Mouse (Mus musculus) cerebellum, postnatal 4 days (tissue): ENCODE measurements at regions not wholly inside any gene's neighbourhood (a gene's known extent, or its start where the extent isn't known, plus 50 kb on each side); places are given as distances from the start of the nearest gene placed in this dataset.

ENCODE experiments used
- DNase-seq, 2 experiments: peaks; one replicate each; pipeline ENCODE4 v3.0.0; 2022; ENCODE audit warnings: low spot score in 2 of 2, mixed read lengths in 1 of 2

- DNase-seq: no peak
Observed at GRCm38 (mm10) chr7:110679916-110680315, 52.5 kb downstream of the Adm start.

GRCm38 (mm10) chr7:110682911-110683310, 55.5 kb downstream of the Adm start:
- no peak for DNase-seq

GRCm38 (mm10) chr7:110688884-110689681, 61.6 kb downstream of the Adm start:
- DNase-seq: peak in 1 of 2 experiments; percentile 20

DNA sequence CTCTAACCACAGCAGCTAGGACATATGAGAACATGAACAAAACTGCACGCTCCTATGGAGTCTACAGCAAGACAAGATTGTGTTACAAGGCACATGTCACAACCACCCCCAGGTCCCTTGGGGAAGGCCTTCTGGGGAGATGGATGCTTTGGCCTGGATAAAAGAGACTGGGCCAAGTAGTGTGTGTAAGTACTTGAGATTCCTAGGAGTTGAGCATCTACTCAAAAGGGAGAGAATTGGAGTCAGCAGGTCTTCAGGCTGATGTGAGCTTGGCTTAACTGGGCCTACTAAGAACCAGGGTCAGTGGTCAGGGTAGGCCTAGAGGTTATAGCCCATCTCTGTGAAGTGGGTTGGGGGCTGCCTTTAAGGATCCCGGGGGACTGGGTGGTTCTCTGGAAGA, 62.8 kb downstream of the Adm start:
- DNase-seq: no peak

GRCm38 (mm10) chr7:110690856-110691255, 63.4 kb downstream of the Adm start:
- no peak for DNase-seq

DNA sequence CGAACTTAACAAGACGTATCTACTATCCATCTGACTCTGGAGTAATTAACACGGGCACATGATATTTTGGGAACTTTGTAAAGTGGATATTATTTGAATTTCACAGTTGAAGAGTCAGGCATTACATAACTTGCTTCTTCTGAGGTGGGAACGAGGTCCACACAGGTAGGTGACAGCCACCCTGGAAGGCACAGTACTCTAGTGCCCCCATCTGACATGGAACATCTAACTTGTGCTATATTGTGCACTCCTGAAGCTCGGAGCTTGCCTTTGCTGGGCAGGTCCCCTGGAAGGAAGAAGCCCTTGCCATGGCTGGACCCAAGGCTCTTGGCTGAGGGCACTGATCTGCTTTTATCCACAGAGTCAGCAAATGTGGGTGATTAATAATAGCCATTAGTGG, 66.8 kb downstream of the Adm start:
- no peak for DNase-seq

GRCm38 (mm10) chr7:110695729-110696128, 68.3 kb downstream of the Adm start:
- no peak for DNase-seq

DNA sequence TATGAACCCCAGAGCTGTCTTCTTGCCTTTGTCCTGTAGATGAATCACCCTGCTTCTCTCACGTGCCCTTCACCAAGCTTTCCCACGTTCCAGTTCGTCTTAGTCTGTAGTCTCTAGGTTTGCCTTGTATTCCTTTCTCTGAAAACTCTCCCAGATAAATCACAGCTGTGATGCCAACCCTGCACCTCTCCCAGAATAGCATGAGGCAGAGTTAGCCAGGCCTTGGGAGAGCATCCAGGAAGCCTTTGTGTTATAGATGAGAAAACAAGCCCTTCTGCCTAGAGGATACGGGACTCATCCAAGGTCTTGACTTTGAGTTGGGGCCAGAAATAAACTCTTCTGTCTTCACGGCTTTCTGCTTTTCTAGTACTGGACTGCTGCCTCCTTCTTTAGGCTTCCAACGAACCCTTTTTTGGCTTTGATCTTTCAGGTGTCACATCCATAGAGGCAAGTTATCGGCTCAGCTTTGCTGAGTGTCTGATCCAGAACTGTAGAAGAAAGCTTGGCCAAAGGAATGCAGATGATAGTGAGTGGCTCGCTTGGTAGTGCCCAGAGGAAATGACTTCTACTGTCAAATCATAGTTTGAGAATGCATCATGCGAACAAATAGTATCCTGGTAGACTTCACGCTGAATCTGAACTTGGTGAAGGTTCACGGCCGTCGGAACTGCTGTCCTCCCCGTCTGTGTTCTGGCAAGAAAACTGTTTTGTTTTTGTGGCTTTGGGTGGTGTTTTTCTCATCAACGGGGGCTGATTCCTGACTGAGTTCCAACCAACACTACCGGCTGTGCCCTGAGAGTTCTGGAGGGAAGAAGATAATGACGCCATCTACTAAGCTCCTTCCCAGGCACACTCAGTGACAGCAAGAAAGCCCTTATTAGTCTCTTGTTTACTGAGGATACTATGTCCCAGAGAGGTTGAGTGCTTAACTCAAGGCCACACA, 69.5 kb upstream of the Ampd3 start:
- no peak for DNase-seq

DNA sequence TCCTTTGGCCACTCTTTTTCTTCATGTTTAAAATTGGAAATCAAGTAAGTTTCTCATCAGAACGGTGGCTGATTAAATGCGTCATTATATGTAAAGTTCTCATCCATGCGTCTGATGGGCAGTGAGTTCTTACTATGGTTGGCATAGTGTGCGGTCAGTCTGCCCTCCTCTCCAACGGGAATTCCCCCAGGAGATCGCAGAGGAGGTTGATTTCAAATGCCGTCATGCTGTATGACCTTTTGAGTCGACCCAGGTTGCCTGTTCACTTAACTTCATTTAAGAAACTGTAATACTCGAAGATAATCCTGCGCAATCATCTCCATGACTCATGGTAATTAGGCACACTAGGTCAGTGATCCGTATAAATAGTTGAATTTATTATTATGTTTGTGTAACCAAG, 68.4 kb upstream of the Ampd3 start:
- no peak for DNase-seq

DNA sequence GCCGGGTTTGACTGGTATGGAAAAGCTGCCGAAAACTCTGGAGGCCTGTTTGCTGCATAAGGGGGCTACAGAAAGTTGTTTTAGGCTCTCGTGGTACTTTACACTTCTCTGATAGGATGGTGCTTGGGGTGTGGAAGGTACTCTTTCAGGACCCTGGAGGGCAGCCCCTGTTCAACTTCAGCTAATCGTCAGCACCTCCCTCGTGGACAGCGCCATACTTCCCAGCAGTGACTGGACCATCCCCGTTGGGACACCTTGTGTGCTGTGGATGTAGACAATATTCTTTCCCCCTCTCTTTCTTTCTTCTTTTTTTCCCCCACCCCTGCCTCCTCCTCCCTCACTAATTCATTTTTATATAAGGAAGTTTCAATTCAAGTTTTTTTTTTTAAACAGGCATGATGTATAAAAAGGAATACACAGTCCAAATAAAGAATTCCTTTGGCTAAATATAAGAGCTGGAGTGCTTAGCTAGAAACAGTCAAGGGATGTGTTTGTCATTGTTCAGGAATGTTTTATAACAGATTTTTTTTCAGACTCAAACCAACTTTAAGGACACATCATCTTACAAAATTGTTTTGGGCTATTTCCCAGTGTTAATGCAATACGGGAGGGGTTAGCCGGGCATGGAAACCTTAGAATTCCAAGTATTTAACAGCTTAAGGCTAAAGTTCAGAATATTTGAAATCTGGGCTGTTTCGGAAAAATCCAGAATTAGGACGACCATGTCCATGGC, 66.2 kb upstream of the Ampd3 start:
- DNase-seq: no peak

DNA sequence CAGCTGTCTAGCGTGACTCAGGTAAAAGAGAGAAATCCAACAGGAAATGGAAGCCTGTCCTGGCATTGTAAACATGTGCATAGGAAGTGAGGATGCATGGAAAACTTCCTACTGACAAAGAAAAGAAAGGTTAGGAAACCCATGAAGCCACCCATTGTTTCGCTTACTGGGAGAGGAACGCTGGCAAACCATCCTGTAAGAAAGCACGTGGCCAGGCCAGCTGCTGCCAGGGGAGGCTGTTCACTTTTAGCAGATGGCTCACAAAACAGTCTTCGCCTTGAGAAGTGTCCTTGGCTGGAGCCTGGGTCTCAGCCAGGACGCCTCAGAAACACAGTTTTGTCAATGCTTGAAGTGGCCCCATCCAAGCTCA, 65.6 kb upstream of the Ampd3 start:
- DNase-seq: no peak

- DNase-seq: no peak
Observed at GRCm38 (mm10) chr7:110705311-110706000, 62.5 kb upstream of the Ampd3 start.

DNA sequence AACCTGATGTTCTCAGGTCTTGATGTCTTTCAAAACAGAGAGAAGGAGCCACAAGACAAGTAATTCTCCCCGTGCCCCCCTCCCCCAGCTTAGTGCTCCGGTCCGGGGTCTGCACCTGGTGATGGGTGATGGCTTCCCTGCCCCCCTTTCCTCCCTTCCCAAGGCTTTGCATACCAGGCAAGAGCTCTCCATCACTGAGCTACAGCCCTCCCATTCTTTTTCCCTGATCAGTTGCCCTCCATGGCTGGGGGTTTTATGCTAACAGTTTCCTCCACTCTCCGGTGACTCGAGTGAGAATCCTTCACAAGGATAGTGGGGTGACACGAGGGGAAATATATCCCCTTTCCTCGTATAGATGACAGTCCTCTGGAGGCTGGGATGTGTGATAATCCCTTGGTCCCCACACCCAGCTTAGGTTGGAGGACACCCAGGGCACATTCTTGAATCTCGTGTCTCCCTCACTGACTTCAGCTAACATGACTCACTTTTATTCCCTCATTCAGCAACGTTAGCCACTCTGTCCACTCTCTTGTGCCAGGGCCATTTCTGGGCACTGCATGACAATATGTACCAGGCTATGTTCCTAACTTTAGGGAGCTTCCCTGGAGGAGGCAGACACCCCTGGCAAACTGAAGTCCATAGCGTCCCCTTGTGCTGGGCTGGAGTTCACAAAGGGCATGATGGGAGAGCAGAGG, 61.9 kb upstream of the Ampd3 start:
- no peak for DNase-seq

DNA sequence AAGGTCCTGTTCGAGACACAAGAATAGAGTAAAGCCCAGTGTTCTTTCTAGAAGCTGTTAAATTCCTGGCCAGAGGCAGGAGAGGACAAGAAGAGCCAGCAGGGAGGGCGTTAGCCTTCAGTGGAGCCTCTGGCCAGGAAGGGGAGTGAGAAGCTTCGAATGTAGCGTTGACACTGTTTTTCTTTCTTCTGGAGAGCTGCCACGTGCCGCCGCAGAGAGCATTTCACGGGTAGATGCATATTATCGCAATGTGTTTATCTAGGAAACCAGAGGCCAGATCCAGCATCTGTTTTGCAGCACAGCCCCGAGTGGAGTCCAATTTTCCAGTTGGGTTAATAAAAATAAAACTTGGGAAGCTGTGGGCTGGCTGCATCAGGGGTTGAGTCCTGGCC, 61.3 kb upstream of the Ampd3 start:
- DNase-seq: no peak

DNA sequence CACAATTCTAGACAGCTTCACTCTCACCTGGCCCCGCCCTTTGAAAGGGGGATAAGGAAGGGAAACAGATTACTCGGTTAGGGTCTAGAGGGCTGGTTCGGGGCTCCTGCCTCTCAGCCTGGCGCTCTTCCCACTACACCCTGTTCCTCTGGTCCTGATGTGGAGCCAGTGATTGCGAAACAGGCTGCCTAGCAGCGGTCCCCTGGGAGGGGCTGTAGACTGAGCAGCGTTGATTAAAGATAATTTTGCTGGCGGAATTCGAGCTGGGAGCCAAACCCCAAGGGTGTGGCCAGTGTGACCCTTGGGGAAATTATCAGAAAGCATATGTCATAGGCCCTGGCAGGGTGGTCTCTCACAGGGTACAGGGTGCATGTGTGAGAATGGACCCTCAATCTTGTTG, 59.9 kb upstream of the Ampd3 start:
- DNase-seq: no peak

- DNase-seq: no peak
Observed at GRCm38 (mm10) chr7:110708781-110709180, 59.2 kb upstream of the Ampd3 start.

- DNase-seq: no peak
Observed at GRCm38 (mm10) chr7:110709606-110710005, 58.4 kb upstream of the Ampd3 start.

DNA sequence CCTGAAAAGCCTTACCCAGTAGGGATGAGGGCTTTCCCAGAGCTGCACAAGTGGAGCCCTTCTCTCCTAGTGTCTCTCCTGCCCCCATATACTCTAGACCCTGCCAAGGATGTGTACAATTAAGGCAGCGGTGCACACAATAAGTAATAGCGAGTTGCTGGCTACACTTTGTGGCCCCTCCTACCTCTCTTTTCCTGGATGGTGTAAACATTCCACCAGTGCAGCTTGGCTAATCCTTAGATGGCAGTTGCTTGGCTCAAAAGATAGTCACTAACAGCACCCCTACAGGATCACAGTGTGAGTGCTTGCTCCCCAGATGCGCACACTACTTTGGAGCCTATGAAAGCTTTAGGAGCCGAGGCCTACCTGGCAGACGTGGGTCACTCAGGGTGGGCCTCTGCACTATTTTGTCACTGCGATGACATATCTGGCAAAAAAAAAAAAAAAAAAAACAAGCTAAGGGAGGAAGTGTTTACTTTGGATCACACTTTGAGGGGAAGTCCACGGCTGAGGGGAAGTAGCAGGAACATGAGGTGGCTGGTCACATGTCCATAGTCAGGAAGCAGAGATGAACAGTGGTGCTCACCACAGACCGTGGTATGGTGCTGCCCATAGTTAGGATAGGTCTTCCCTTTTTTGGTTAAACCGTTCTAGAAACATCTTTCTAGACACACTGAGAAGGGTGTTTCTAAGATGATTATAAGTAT, 57.6 kb upstream of the Ampd3 start:
- DNase-seq: no peak

- DNase-seq: no peak
Observed at GRCm38 (mm10) chr7:110713661-110714060, 54.3 kb upstream of the Ampd3 start.

DNA sequence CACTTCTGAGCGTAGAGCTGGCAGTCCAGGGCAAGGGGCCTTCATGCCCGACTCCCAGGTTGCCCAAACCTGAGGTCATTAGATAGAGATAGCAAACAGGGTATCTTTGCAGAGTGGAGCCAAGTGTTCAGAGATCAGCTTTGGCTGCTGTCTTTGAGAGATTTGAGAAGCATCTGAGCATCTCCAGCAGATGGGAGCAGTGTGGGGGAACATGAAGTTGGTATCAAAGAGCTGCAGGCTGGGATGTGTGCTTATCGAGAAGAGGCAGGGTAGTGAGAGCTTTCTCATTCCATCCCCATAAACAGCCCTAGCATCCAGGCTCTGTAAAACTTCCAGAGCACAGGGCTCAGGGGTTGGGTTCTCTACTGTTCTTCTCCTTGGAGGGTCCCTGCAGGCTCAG, 52.9 kb upstream of the Ampd3 start:
- DNase-seq: no peak
